Mouse (Mus musculus) hindbrain, postnatal 0 days (tissue): ENCODE results near the gene Nccrp1. TPM values are rescaled to one million over a fixed set of nuclear protein-coding genes. Genes with fewer than 3 reads are reported as not detected.

ENCODE experiments used
- ATAC-seq: fragments of 200-750 bp; cut with Nextera tagmentation; 2 replicates; pipeline ENCODE4 v1.8.0; 2017; ENCODE audit warnings: mild to moderate bottlenecking, moderate TSS enrichment, moderate library complexity
- DNase-seq: peaks from one replicate; pipeline ENCODE4 v3.0.0-alpha.2; 2015; ENCODE audit warnings: low spot score
- H3K27ac ChIP-seq: fragments of 300-500 bp; sonication (generic); 2 replicates; pipeline ENCODE4 v1.5.1; 2014; ENCODE audit warnings: mild to moderate bottlenecking
- H3K27me3 ChIP-seq: fragments of 300-500 bp; sonication (generic); 2 replicates; pipeline ENCODE4 v1.6.1; 2014; ENCODE audit warnings: low read length, mixed read lengths; ENCODE audit not compliant: insufficient read depth
- H3K36me3 ChIP-seq: fragments of 300-500 bp; sonication (generic); 2 replicates; pipeline ENCODE4 v1.6.1; 2014; ENCODE audit warnings: low read length, mixed read lengths; ENCODE audit not compliant: insufficient read depth
- H3K4me1 ChIP-seq: fragments of 300-500 bp; sonication (generic); 2 replicates; pipeline ENCODE4 v1.6.1; 2014; ENCODE audit warnings: antibody characterized with exemption, low read length, mixed read lengths; ENCODE audit not compliant: insufficient read depth
- H3K4me2 ChIP-seq: fragments of 300-500 bp; sonication (generic); 2 replicates; pipeline ENCODE4 v1.6.1; 2014; ENCODE audit warnings: low read depth, mild to moderate bottlenecking, low read length, moderate library complexity, mixed read lengths
- H3K4me3 ChIP-seq: fragments of 300-500 bp; sonication (generic); 2 replicates; pipeline ENCODE4 v1.5.1; 2014; ENCODE audit warnings: low read length
- H3K9ac ChIP-seq: fragments of 300-500 bp; sonication (generic); replicated peaks from 2 replicates; pipeline ENCODE4 v1.6.1; 2014; ENCODE audit warnings: mild to moderate bottlenecking, low read length, moderate library complexity, mixed read lengths
- H3K9me3 ChIP-seq: fragments of 300-500 bp; sonication (generic); 2 replicates; pipeline ENCODE4 v1.6.1; 2016; ENCODE audit warnings: low read length, mixed read lengths
- CTCF ChIP-seq: IDR thresholded peaks from 2 replicates; pipeline ENCODE4 v1.5.1; 2016; ENCODE audit warnings: antibody characterized with exemption, control low read depth, low read depth
- WGBS: fragments of 180-500 bp; shearing (Covaris S2); extraction: QIAGEN DNeasy Blood & Tissue Kit; methylation state at CpG from one replicate; pipeline ENCODE4 v1.1.7; 2014; 5-methylcytosine and 5-hydroxymethylcytosine counted together
- polyA plus RNA-seq: library from polyadenylated mRNA; unstranded; fragments of >200 nt; fragmentation: Nextera tagmentation; extraction: Ambion mirVana; gene quantifications from 2 replicates; pipeline ENCODE4 v1.2.1, GENCODE M21; 2015
- total RNA-seq: library from RNA; depleted of rRNA; stranded (reverse); fragments of >200 nt; gene quantifications from 2 replicates; pipeline ENCODE4 v1.2.3, GENCODE M21; 2014

Nccrp1 gene
- total and polyA plus RNA-seq, 2 experiments from 2014 or later, result 0.34 TPM; not detected in 1

- H3K27ac ChIP-seq, result no peak overlapping the region
- H3K4me3 ChIP-seq, result no peak overlapping the region
- no peak for TF ChIP-seq CTCF
- H3K9me3 ChIP-seq, result no peaks in the 10 kb centered on the region
- DNase-seq, result no peak
- H3K36me3 ChIP-seq, result no peaks in the 10 kb centered on the region
- no peak for ATAC-seq
- H3K9ac ChIP-seq, result no peak overlapping the region; the same call in 1 of the 2 replicates
- 75% methylated on average over 6 of the region's 6 CpGs for WGBS
- H3K27me3 ChIP-seq, result no peaks in the 10 kb centered on the region
- peaks cover 30% of the 10 kb centered on the region; the same call in 1 of the 2 replicates for H3K4me1 ChIP-seq
- H3K4me2 ChIP-seq, result no peak overlapping the region
Observed at GRCm38 (mm10) chr7:28585001-28585400, 37.9 kb upstream of the Nccrp1 start.

- Histone ChIP-seq H3K4me1 (peaks cover 30% of the 10 kb centered on the region; the same call in 1 of the 2 replicates), H3K9me3 (no peaks in the 10 kb centered on the region), H3K4me3 (no peak overlapping the region), H3K27me3 (no peaks in the 10 kb centered on the region), H3K27ac (0 out of 2 replicates have a peak overlapping the region, but pooled peaks have one; percentile 11), H3K36me3 (no peaks in the 10 kb centered on the region), H3K9ac (no peak overlapping the region), H3K4me2 (no peak overlapping the region)
- no peak for TF ChIP-seq CTCF
- DNase-seq (no peak), ATAC-seq (no peak)
- 67% methylated on average over 4 of the region's 4 CpGs for WGBS
Observed at GRCm38 (mm10) chr7:28584468-28584867, 37.4 kb upstream of the Nccrp1 start.

GRCm38 (mm10) chr7:28583570-28584344 is 36.7 kb upstream of the Nccrp1 start:
- no peak for DNase-seq
- Histone ChIP-seq H3K4me2 (no peak overlapping the region), H3K27me3 (no peaks in the 10 kb centered on the region), H3K9ac (no peak overlapping the region), H3K27ac (0 out of 2 replicates have a peak overlapping the region, but pooled peaks have one; percentile 11), H3K4me1 (peaks cover 26% of the 10 kb centered on the region; the same call in 1 of the 2 replicates), H3K9me3 (no peaks in the 10 kb centered on the region), H3K4me3 (no peak overlapping the region), H3K36me3 (no peaks in the 10 kb centered on the region)
- no peak for ATAC-seq
- no peak for TF ChIP-seq CTCF
- WGBS, result 80% methylated on average over 8 of the region's 8 CpGs

GRCm38 (mm10) chr7:28582841-28583240 is 35.8 kb upstream of the Nccrp1 start:
- no peak overlapping the region for H3K9ac ChIP-seq
- no peaks in the 10 kb centered on the region for H3K27me3 ChIP-seq
- H3K27ac ChIP-seq, result no peak overlapping the region
- no peak overlapping the region for H3K4me2 ChIP-seq
- WGBS, result 68% methylated on average over 11 of the region's 11 CpGs
- no peak for ATAC-seq
- no peaks in the 10 kb centered on the region for H3K9me3 ChIP-seq
- no peak for DNase-seq
- TF ChIP-seq CTCF, result no peak
- H3K4me3 ChIP-seq, result no peak overlapping the region
- no peaks in the 10 kb centered on the region for H3K36me3 ChIP-seq
- peaks cover 22% of the 10 kb centered on the region; the same call in 1 of the 2 replicates for H3K4me1 ChIP-seq

GRCm38 (mm10) chr7:28581721-28582120 is 34.7 kb upstream of the Nccrp1 start:
- no peak overlapping the region for H3K9ac ChIP-seq
- no peak overlapping the region for H3K4me3 ChIP-seq
- no peaks in the 10 kb centered on the region for H3K27me3 ChIP-seq
- ATAC-seq (no peak), DNase-seq (no peak)
- no peaks in the 10 kb centered on the region for H3K36me3 ChIP-seq
- no peak overlapping the region for H3K27ac ChIP-seq
- peaks cover 25% of the 10 kb centered on the region; the same call in 1 of the 2 replicates for H3K4me1 ChIP-seq
- no peak overlapping the region for H3K4me2 ChIP-seq
- TF ChIP-seq CTCF, result no peak
- WGBS, result 88% methylated on average over 4 of the region's 4 CpGs
- H3K9me3 ChIP-seq, result no peaks in the 10 kb centered on the region

- H3K4me1 ChIP-seq, result peaks cover 24% of the 10 kb centered on the region; the same call in 1 of the 2 replicates
- ATAC-seq, result no peak
Observed at GRCm38 (mm10) chr7:28579826-28580225, 32.8 kb upstream of the Nccrp1 start.

GRCm38 (mm10) chr7:28578543-28579053 is 31.5 kb upstream of the Nccrp1 start:
- H3K9ac ChIP-seq, result no peak overlapping the region
- H3K36me3 ChIP-seq, result no peaks in the 10 kb centered on the region
- H3K9me3 ChIP-seq, result no peaks in the 10 kb centered on the region
- no peak overlapping the region for H3K4me2 ChIP-seq
- 78% methylated on average over 5 of the region's 5 CpGs for WGBS
- H3K27me3 ChIP-seq, result no peaks in the 10 kb centered on the region
- H3K4me3 ChIP-seq, result no peak overlapping the region
- DNase-seq (no peak), ATAC-seq (no peak)
- peaks cover 18% of the 10 kb centered on the region; the same call in 1 of the 2 replicates for H3K4me1 ChIP-seq
- no peak for TF ChIP-seq CTCF
- H3K27ac ChIP-seq, result no peak overlapping the region

More at GRCm38 (mm10) chr7:28579826-28580225, 32.8 kb upstream of the Nccrp1 start:
- H3K36me3 ChIP-seq, result no peaks in the 10 kb centered on the region
- no peak for TF ChIP-seq CTCF
- H3K9me3 ChIP-seq, result no peaks in the 10 kb centered on the region
- no peak for DNase-seq
- no peak overlapping the region for H3K9ac ChIP-seq
- no peaks in the 10 kb centered on the region for H3K27me3 ChIP-seq
- H3K4me2 ChIP-seq, result no peak overlapping the region
- H3K27ac ChIP-seq, result no peak overlapping the region
- 61% methylated on average over 5 of the region's 5 CpGs for WGBS
- no peak overlapping the region for H3K4me3 ChIP-seq
